Mouse (Mus musculus) lung, postnatal 0 days (tissue): ENCODE data around the gene Lipc. TPM values are rescaled to one million over a fixed set of nuclear protein-coding genes. Genes with fewer than 3 reads are reported as not detected.

Experiments
- ATAC-seq: fragments of 200-750 bp; cut with Nextera tagmentation; 2 replicates; pipeline ENCODE4 v1.8.0; 2017; ENCODE audit warnings: moderate library complexity
- DNase-seq: peaks from one replicate; pipeline ENCODE4 v3.0.0-alpha.2; 2016; ENCODE audit warnings: low spot score
- H3K27ac ChIP-seq: fragments of 300-500 bp; sonication (generic); 2 replicates; pipeline ENCODE4 v1.5.1; 2014; ENCODE audit warnings: antibody characterized with exemption, mild to moderate bottlenecking, low read length, mixed read lengths
- H3K27me3 ChIP-seq: fragments of 300-500 bp; sonication (generic); replicated peaks from 2 replicates; pipeline ENCODE4 v1.6.1; 2014; ENCODE audit warnings: low read length, mixed read lengths; ENCODE audit not compliant: insufficient read depth
- H3K36me3 ChIP-seq: fragments of 300-500 bp; sonication (generic); 2 replicates; pipeline ENCODE4 v1.6.1; 2014; ENCODE audit warnings: low read length, mixed read lengths; ENCODE audit not compliant: insufficient read depth
- H3K4me1 ChIP-seq: fragments of 300-500 bp; sonication (generic); 2 replicates; pipeline ENCODE4 v1.6.1; 2014; ENCODE audit warnings: antibody characterized with exemption, low read depth, low read length, mixed read lengths; ENCODE audit not compliant: insufficient read depth
- H3K4me2 ChIP-seq: fragments of 300-500 bp; sonication (generic); replicated peaks from 2 replicates; pipeline ENCODE4 v1.6.1; 2014; ENCODE audit warnings: low read depth, mild to moderate bottlenecking, low read length, moderate library complexity, mixed read lengths
- H3K4me3 ChIP-seq: fragments of 300-500 bp; sonication (generic); 2 replicates; pipeline ENCODE4 v1.5.1; 2014; ENCODE audit warnings: low read depth, low read length
- H3K9ac ChIP-seq: fragments of 300-500 bp; sonication (generic); replicated peaks from 2 replicates; pipeline ENCODE4 v1.6.1; 2014; ENCODE audit warnings: low read depth, mild to moderate bottlenecking
- H3K9me3 ChIP-seq: fragments of 300-500 bp; sonication (generic); 2 replicates; pipeline ENCODE4 v1.6.1; 2016; ENCODE audit warnings: low read length, mixed read lengths
- CTCF ChIP-seq: IDR thresholded peaks from 2 replicates; pipeline ENCODE4 v1.5.1; 2016; ENCODE audit warnings: antibody characterized with exemption, mild to moderate bottlenecking
- EP300 ChIP-seq: IDR thresholded peaks from 2 replicates; pipeline ENCODE4 v1.6.1; 2016; ENCODE audit warnings: antibody characterized with exemption, mild to moderate bottlenecking, control low read depth
- WGBS: fragments of 180-500 bp; shearing (Covaris S2); extraction: QIAGEN DNeasy Blood & Tissue Kit; methylation state at CpG from one replicate; pipeline ENCODE4 v1.1.7; 2014; 5-methylcytosine and 5-hydroxymethylcytosine counted together
- polyA plus RNA-seq: library from polyadenylated mRNA; unstranded; fragments of >200 nt; fragmentation: Nextera tagmentation; extraction: Ambion mirVana; gene quantifications from 2 replicates; pipeline ENCODE4 v1.2.1, GENCODE M21; 2015

Gene Lipc
- polyA plus RNA-seq, 1 experiment from 2014 or later = 0.21 TPM

- H3K4me3 ChIP-seq = no peak overlapping the region
- peak; percentile 38 for DNase-seq
- no peaks in the 10 kb centered on the region for H3K27me3 ChIP-seq
- no peak overlapping the region for H3K4me2 ChIP-seq
- H3K9ac ChIP-seq = no peak overlapping the region
- no peaks in the 10 kb centered on the region for H3K36me3 ChIP-seq
- H3K27ac ChIP-seq = no peak overlapping the region
- WGBS = 39% methylated on average over 7 of the region's 7 CpGs
- H3K9me3 ChIP-seq = no peaks in the 10 kb centered on the region
- peak; percentile 37; the same call in 1 of the 2 replicates for ATAC-seq
- peaks cover 8% of the 10 kb centered on the region; the same call in 1 of the 2 replicates for H3K4me1 ChIP-seq
- TF ChIP-seq CTCF (no peak), EP300 (no peak)
Observed at GRCm38 (mm10) chr9:70921781-70922565, 30.1 kb downstream of the Lipc start.

GRCm38 (mm10) chr9:70921132-70921531, 30.9 kb downstream of the Lipc start:
- TF ChIP-seq EP300 (no peak), CTCF (no peak)
- H3K27me3 ChIP-seq = no peaks in the 10 kb centered on the region
- DNase-seq (peak; percentile 13), ATAC-seq (no peak; the same call in 1 of the 2 replicates)
- 45% methylated on average over 3 of the region's 3 CpGs for WGBS
- no peak overlapping the region for H3K4me2 ChIP-seq
- H3K4me1 ChIP-seq = peaks cover 8% of the 10 kb centered on the region; the same call in 1 of the 2 replicates
- no peak overlapping the region for H3K4me3 ChIP-seq
- H3K36me3 ChIP-seq = no peaks in the 10 kb centered on the region
- H3K27ac ChIP-seq = no peak overlapping the region
- H3K9ac ChIP-seq = no peak overlapping the region
- H3K9me3 ChIP-seq = no peaks in the 10 kb centered on the region

- Histone ChIP-seq H3K4me1 (peaks cover 8% of the 10 kb centered on the region; the same call in 1 of the 2 replicates), H3K27ac (no peak overlapping the region), H3K36me3 (no peaks in the 10 kb centered on the region), H3K4me2 (no peak overlapping the region), H3K27me3 (no peaks in the 10 kb centered on the region), H3K9ac (no peak overlapping the region), H3K9me3 (no peaks in the 10 kb centered on the region), H3K4me3 (no peak overlapping the region)
- TF ChIP-seq CTCF (no peak), EP300 (no peak)
- WGBS = 89% methylated on average over 3 of the region's 3 CpGs
- no peak for DNase-seq
- ATAC-seq = no peak
Observed at GRCm38 (mm10) chr9:70919271-70919670, 32.8 kb downstream of the Lipc start.

DNA sequence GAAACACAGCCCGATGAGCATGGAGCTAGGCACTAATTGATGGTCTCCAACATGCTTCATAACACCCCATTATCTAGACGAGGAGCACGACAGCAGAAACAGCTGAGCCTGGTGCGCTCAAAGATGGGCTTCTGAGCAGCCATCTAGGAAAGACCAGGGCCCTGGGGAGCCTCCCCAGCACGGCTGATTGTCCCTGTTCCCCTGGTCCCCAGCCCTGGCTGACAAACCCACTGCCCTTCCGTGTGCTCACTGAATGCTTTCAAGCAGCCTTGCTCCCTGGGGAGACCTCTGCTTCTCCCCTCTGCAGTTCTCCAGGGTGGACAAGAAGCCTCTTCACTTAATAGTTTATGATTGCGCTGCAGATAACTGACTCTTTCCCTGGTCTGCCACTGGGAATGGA, 35.5 kb downstream of the Lipc start:
- H3K36me3 ChIP-seq = no peaks in the 10 kb centered on the region
- no peak overlapping the region for H3K4me3 ChIP-seq
- H3K27ac ChIP-seq = no peak overlapping the region
- no peak for ATAC-seq
- no peaks in the 10 kb centered on the region for H3K27me3 ChIP-seq
- WGBS = 38% methylated on average over 7 of the region's 7 CpGs
- H3K4me2 ChIP-seq = no peak overlapping the region
- TF ChIP-seq EP300 = no peak
- no peak for TF ChIP-seq CTCF
- H3K9me3 ChIP-seq = no peaks in the 10 kb centered on the region
- DNase-seq = no peak
- no peaks in the 10 kb centered on the region for H3K4me1 ChIP-seq
- no peak overlapping the region for H3K9ac ChIP-seq

DNA sequence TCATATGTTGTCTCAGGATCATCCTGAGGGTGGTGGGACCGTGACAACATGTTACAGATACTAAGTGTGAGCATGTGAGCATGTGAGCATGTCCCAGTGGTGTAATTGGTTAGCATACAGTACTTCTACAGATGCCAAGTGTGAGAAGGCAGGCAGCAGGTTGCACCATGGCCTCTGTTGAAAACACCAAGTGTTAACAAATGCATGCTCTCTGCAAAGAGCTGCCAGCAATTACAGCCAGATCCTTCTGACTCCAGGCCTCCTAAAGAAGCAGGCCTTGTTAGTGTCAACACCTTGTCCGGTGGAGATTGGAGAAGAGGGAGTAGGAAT, 36.7 kb downstream of the Lipc start:
- WGBS = 67% methylated on average over 2 of the region's 2 CpGs
- Histone ChIP-seq H3K4me2 (no peak overlapping the region), H3K27ac (no peak overlapping the region), H3K36me3 (no peaks in the 10 kb centered on the region), H3K27me3 (no peaks in the 10 kb centered on the region), H3K4me1 (no peaks in the 10 kb centered on the region), H3K9me3 (no peaks in the 10 kb centered on the region), H3K4me3 (no peak overlapping the region), H3K9ac (no peak overlapping the region)
- ATAC-seq = no peak
- TF ChIP-seq EP300 = no peak
- TF ChIP-seq CTCF = no peak
- DNase-seq = no peak

DNA sequence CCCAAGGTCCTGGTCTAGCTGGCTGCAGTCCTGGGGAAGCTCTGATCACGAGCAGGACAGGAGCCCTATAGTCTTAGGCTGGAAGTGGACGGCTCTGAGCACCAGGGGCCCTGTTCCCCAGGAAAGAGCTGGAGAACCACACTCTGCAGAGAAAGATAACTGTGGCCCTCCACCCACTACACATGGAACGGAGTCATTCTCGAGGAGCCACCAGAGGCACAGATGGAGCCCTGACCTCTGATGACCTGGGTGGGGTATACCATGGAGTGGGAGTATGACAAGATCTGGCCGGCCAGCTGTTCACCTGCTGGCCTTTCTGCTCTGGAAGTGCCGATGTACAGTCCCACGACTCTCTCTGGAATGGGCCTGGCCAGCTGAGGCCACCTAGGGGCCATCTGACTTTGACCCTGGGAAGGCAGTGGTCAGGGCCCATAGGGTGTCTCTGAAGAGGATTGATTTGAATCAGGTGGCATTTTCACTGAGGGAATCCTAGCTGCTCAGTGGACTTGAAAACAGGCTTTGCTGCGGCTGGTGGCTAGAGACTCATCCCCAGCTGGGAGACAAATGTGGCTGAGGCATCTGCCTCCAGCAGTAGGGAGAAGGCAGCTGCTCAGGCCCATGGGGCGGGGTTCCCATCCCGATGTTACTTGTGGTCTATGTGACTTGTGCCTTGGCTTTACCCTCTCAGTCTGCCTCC, 37.2 kb downstream of the Lipc start:
- H3K36me3 ChIP-seq = no peaks in the 10 kb centered on the region
- H3K9me3 ChIP-seq = no peaks in the 10 kb centered on the region
- H3K4me1 ChIP-seq = no peaks in the 10 kb centered on the region
- no peak overlapping the region for H3K4me3 ChIP-seq
- no peaks in the 10 kb centered on the region for H3K27me3 ChIP-seq
- H3K4me2 ChIP-seq = no peak overlapping the region
- 62% methylated on average over 10 of the region's 10 CpGs for WGBS
- no peak overlapping the region for H3K9ac ChIP-seq
- no peak for DNase-seq
- no peak for TF ChIP-seq EP300
- no peak overlapping the region for H3K27ac ChIP-seq
- no peak for ATAC-seq
